Mouse (Mus musculus) liver, embryonic 14.5 days (tissue): ENCODE measurements around the gene Kcnq4. TPM values are rescaled to one million over a fixed set of nuclear protein-coding genes. Genes with fewer than 3 reads are reported as not detected.

Experiments
- ATAC-seq: fragments of 200-750 bp; cut with Nextera tagmentation; 2 replicates; pipeline ENCODE4 v1.8.0; 2017; ENCODE audit warnings: moderate number of reproducible peaks, mild to moderate bottlenecking, moderate library complexity; ENCODE audit not compliant: insufficient read depth
- DNase-seq, 3 experiments: peaks; one replicate each; pipeline ENCODE4 v3.0.0-alpha.2; 2012 to 2013; ENCODE audit warnings: low read depth in 3 of 3, low spot score in 3 of 3
- H3K27ac ChIP-seq: fragments of 300-500 bp; sonication (generic); 2 replicates; pipeline ENCODE4 v1.5.1; 2014; ENCODE audit warnings: moderate library complexity, mild to moderate bottlenecking, control low read depth, inconsistent platforms
- H3K27me3 ChIP-seq: fragments of 300-500 bp; sonication (generic); 2 replicates; pipeline ENCODE4 v1.6.1; 2014; ENCODE audit warnings: mild to moderate bottlenecking, low read length, moderate library complexity; ENCODE audit not compliant: control insufficient read depth, insufficient read depth
- H3K36me3 ChIP-seq: fragments of 300-500 bp; sonication (generic); replicated peaks from 2 replicates; pipeline ENCODE4 v1.6.1; 2014; ENCODE audit warnings: low read depth; ENCODE audit not compliant: control insufficient read depth, insufficient read depth
- H3K4me1 ChIP-seq, 2 experiments: fragments of 200-500 bp in 1 of 2; fragments of 300-500 bp in 1 of 2; sonication (generic) in 1 of 2; replicated peaks; 2 replicates each; pipeline ENCODE4 v1.6.1; 2012 to 2014; ENCODE audit warnings: antibody characterized with exemption in 1 of 2, inconsistent platforms in 1 of 2, low read length in 1 of 2; ENCODE audit not compliant: control insufficient read depth in 2 of 2, insufficient read depth in 2 of 2
- H3K4me2 ChIP-seq: fragments of 300-500 bp; sonication (generic); 2 replicates; pipeline ENCODE4 v1.6.1; 2014; ENCODE audit warnings: low read depth, mild to moderate bottlenecking, control low read depth, moderate library complexity
- H3K4me3 ChIP-seq, 2 experiments: fragments of 200-500 bp in 1 of 2; fragments of 300-500 bp in 1 of 2; sonication (generic) in 1 of 2; 2 replicates each; pipeline ENCODE4 v1.5.1; 2012 to 2014; ENCODE audit warnings: low read depth in 2 of 2, low read length in 2 of 2, mild to moderate bottlenecking in 2 of 2, control low read depth in 1 of 2, inconsistent platforms in 1 of 2, moderate library complexity in 1 of 2; ENCODE audit not compliant: insufficient read depth in 1 of 2
- H3K9ac ChIP-seq: fragments of 300-500 bp; sonication (generic); replicated peaks from 2 replicates; pipeline ENCODE4 v1.6.1; 2014; ENCODE audit warnings: mild to moderate bottlenecking, control low read depth, moderate library complexity
- H3K9me3 ChIP-seq: fragments of 300-500 bp; sonication (generic); 2 replicates; pipeline ENCODE4 v1.6.1; 2016; ENCODE audit warnings: low read length, mixed read lengths; ENCODE audit not compliant: control insufficient read depth
- CTCF ChIP-seq: IDR thresholded peaks from 2 replicates; pipeline ENCODE4 v1.5.1; 2016; ENCODE audit warnings: antibody characterized with exemption, low read depth, control low read depth
- EP300 ChIP-seq: IDR thresholded peaks from 2 replicates; pipeline ENCODE4 v1.6.1; 2016; ENCODE audit warnings: antibody characterized with exemption, low read depth
- WGBS: fragments of 180-500 bp; shearing (Covaris S2); extraction: QIAGEN DNeasy Blood & Tissue Kit; methylation state at CpG from one replicate; pipeline ENCODE4 v1.1.7; 2014; ENCODE audit not compliant: insufficient replicate concordance; 5-methylcytosine and 5-hydroxymethylcytosine counted together
- polyA plus RNA-seq, 2 experiments: library from polyadenylated mRNA; depleted of rRNA in 1 of 2; stranded (reverse) in 1 of 2; unstranded in 1 of 2; fragments of >200 nt; fragmentation: Nextera tagmentation in 1 of 2; extraction: Ambion mirVana in 1 of 2; gene quantifications; 2 replicates each; pipeline versions ENCODE4 v1.2.1 to v1.2.3; 2012 to 2014

Gene Kcnq4
- polyA plus RNA-seq, 2 experiments, result 0.06 to 0.08 TPM

DNA sequence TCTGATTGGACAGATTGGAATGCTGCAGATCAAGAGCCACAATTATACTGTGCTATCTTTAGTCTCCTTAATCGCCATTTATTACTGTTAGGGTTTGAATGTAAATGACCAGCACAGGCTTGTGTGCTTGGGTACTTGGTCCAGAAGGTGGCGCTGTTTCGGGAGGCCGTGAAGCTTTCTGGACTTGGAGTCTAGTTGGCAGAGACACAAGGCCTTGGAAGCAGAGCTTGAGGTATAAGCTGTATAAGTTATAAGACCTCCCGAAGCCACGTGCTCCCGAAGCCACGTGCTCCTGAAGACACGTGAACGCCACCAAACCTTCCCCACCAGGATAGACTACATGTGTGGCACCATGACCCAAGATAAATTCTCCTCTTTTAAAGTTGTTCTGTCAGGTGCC, 55.7 kb downstream of the Kcnq4 start:
- Histone ChIP-seq H3K4me3 (no peak overlapping the region), H3K27ac (no peak overlapping the region), H3K4me2 (no peak overlapping the region), H3K4me1 (no peaks in the 10 kb centered on the region; a peak in 1 of 4 replicates), H3K27me3 (no peaks in the 10 kb centered on the region; the same call in 1 of the 2 replicates), H3K36me3 (no peaks in the 10 kb centered on the region), H3K9ac (no peak overlapping the region), H3K9me3 (no peaks in the 10 kb centered on the region)
- peak; percentile 73 for TF ChIP-seq CTCF
- no peak for TF ChIP-seq EP300
- ATAC-seq, result no peak
- DNase-seq, result no peak
- 38% methylated on average over 10 of the region's 10 CpGs for WGBS

DNA sequence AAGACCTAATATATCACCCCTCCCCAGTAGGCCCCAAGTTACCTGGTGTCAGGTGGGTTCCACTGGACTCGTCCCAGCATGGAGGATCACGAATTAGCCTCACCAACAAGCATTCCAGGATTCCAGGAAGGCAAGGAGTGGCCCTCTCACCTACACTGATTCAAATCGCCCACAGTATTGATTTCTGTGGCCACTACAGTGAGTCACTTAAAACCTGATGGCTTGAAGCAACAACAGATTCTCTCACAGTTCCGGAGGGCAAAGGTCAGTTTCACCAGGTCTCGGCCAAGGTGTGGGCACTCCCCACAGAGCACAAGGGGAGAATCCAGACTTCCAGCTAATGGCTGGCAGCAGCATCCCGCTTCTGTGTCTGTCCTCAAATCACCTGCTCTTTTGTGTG, 59.1 kb downstream of the Kcnq4 start:
- Histone ChIP-seq H3K4me3 (no peak overlapping the region), H3K27me3 (no peaks in the 10 kb centered on the region), H3K27ac (no peak overlapping the region), H3K9ac (no peak overlapping the region), H3K36me3 (no peaks in the 10 kb centered on the region), H3K9me3 (no peaks in the 10 kb centered on the region), H3K4me1 (peaks cover 0 to under 1% of the 10 kb centered on the region in 2 experiments; a peak in 2 of 4 replicates), H3K4me2 (no peak overlapping the region)
- WGBS, result 50% methylated on average over 6 of the region's 6 CpGs
- DNase-seq, result no peak
- no peak for ATAC-seq
- TF ChIP-seq EP300, result no peak
- TF ChIP-seq CTCF, result no peak

DNA sequence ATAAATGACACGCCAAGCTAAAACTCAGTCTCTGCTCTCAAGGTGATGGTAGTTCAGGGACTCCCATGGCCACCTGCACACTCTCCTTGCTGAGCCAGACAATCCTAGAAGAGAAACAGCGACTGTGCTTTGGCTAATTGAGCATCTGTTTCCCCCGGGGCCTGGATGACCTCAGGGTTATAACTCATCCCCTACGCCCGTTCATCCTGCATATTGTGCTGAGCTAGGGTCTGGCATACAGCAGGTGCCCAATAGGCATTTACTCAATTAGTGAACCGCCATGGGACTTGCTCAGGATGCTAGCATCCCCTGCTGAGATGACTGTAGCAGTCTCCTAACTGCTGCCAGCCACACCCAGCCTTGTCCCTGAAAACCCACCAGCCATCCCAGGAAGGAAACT, 61.1 kb downstream of the Kcnq4 start:
- Histone ChIP-seq H3K27me3 (no peaks in the 10 kb centered on the region), H3K9me3 (no peaks in the 10 kb centered on the region), H3K27ac (no peak overlapping the region), H3K36me3 (no peaks in the 10 kb centered on the region), H3K4me1 (peaks cover 15 to 20% of the 10 kb centered on the region in 2 experiments), H3K9ac (no peak overlapping the region), H3K4me3 (no peak overlapping the region), H3K4me2 (no peak overlapping the region)
- DNase-seq (no peak), ATAC-seq (no peak)
- TF ChIP-seq EP300, result no peak
- no peak for TF ChIP-seq CTCF
- WGBS, result 57% methylated on average over 6 of the region's 6 CpGs

DNA sequence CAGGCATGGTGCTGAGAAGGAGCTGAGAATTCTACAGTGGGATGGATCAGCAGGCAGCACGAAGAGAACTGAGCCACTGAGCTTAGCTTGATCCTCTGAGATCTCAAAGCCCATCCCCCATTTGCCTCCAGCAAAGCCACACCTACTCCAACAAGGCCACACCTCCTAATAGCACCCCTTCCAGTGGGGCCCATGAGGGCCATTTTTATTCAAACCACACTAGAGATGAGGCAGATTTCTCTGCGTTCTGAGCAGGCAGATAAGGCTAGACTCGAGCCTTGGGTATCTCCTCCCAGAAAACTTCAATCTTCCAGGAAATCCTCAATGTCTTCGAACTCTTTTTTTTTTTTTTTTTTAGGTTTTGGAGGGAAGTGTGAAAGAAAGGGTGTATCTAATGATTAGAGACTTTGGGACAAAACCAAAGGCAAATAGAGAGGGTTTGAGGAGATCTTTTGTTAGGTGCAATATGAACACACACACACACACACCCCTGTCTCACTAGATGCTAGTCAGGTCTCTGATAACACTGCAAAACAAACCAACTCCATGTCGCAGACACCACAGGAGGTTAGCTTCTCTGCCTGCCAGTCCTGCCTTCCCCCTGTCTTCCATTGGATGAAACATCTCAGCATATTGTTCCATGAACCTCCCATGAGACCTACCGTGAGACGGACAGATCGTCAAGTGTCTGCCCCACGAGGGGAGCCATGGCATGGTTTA, 65.0 kb downstream of the Kcnq4 start:
- Histone ChIP-seq H3K9ac (0 out of 2 replicates have a peak overlapping the region, but pooled peaks have one; percentile 18), H3K27me3 (no peaks in the 10 kb centered on the region), H3K36me3 (no peaks in the 10 kb centered on the region), H3K4me2 (peak overlapping the region; percentile 42), H3K4me3 (peak overlapping the region; percentile 6 to 24; a peak in 3 of 4 replicates), H3K27ac (peak overlapping the region; percentile 64), H3K4me1 (peaks cover 23 to 44% of the 10 kb centered on the region in 2 experiments), H3K9me3 (no peaks in the 10 kb centered on the region)
- ATAC-seq (peak; percentile 85), DNase-seq (peak in 1 of 3 experiments; percentile 75)
- no peak for TF ChIP-seq EP300
- no peak for TF ChIP-seq CTCF
- 21% methylated on average over 9 of the region's 9 CpGs for WGBS

DNA sequence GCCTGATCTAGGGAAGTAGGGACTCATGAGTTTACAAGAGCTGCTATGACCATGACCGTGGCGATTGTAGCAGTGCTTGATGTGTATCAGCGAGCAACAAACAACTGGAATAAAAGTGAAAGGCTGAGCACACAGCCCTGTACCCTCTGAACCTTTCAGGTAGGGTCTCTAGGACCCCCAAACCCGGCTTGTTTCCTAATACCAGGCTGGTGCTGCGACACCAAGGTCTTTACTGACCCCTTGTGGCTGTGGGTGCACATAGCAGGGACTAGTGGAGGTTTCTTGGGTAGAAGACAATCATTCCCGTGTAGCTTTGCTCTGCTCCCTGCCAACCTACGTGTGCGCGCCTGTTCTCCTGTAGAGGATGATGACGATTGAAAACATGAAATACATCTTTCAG, 66.2 kb downstream of the Kcnq4 start:
- peak; percentile 36 for ATAC-seq
- H3K4me1 ChIP-seq, result peaks cover 23 to 52% of the 10 kb centered on the region in 2 experiments

More for the DNA sequence above, 66.2 kb downstream of the Kcnq4 start:
- Histone ChIP-seq H3K4me2 (peak overlapping the region; percentile 42), H3K36me3 (no peaks in the 10 kb centered on the region), H3K9ac (no peak overlapping the region), H3K27ac (no peak overlapping the region), H3K4me3 (peak overlapping the region in 1 of 2 experiments; percentile 39; a peak in 2 of 4 replicates), H3K27me3 (no peaks in the 10 kb centered on the region), H3K9me3 (no peaks in the 10 kb centered on the region)
- 34% methylated on average over 10 of the region's 10 CpGs for WGBS
- DNase-seq, result peak in 1 of 3 experiments; percentile 69
- TF ChIP-seq EP300 (no peak), CTCF (peak; percentile 98)
